Mouse (Mus musculus) spleen, adult 2 months (tissue): ENCODE data around the gene Smyd1. TPM values are rescaled to one million over a fixed set of nuclear protein-coding genes. Genes with fewer than 3 reads are reported as not detected.
"Not testable (repeated sequence)": the region's sequence is repeated elsewhere in the genome, so short reads cannot be mapped to it uniquely, and the experiment has no call there.

Experiments
- DNase-seq, 2 experiments: peaks; one replicate each; pipeline versions ENCODE4 v3.0.0 to v3.0.0-alpha.2; 2012 to 2021; ENCODE audit warnings: low spot score in 2 of 2, low read depth in 1 of 2
- H3K27ac ChIP-seq: fragments of 200-500 bp; 2 replicates; pipeline ENCODE4 v1.5.1; 2012; ENCODE audit warnings: low read length, inconsistent platforms; ENCODE audit not compliant: insufficient read depth
- H3K27me3 ChIP-seq: fragments of 200-500 bp; 2 replicates; pipeline ENCODE4 v1.6.1; 2012; ENCODE audit warnings: mild to moderate bottlenecking, moderate library complexity, low read length, inconsistent platforms; ENCODE audit not compliant: control insufficient read depth, insufficient read depth
- H3K36me3 ChIP-seq: fragments of 200-500 bp; 2 replicates; pipeline ENCODE4 v1.6.1; 2012; ENCODE audit warnings: mild to moderate bottlenecking, low read length, inconsistent platforms; ENCODE audit not compliant: control insufficient read depth, insufficient read depth
- H3K4me1 ChIP-seq: fragments of 200-500 bp; 2 replicates; pipeline ENCODE4 v1.6.1; 2011; ENCODE audit warnings: inconsistent platforms; ENCODE audit not compliant: control insufficient read depth, insufficient read depth, insufficient read length
- H3K4me3 ChIP-seq: fragments of 200-500 bp; 2 replicates; pipeline ENCODE4 v1.5.1; 2011; ENCODE audit warnings: mild to moderate bottlenecking, inconsistent platforms; ENCODE audit not compliant: insufficient read depth, insufficient read length; ENCODE audit errors: extremely low read depth
- CTCF ChIP-seq: fragments of 200-500 bp; IDR thresholded peaks from 2 replicates; pipeline ENCODE4 v1.5.1; 2011; ENCODE audit warnings: mild to moderate bottlenecking, inconsistent platforms; ENCODE audit not compliant: insufficient read depth, insufficient read length, insufficient replicate concordance; ENCODE audit errors: extremely low read depth
- POLR2A ChIP-seq: fragments of 200-500 bp; IDR thresholded peaks from 2 replicates; pipeline ENCODE4 v1.6.1; 2011; ENCODE audit warnings: low read depth, low read length, inconsistent platforms
- WGBS: fragments of 180-500 bp; shearing (Covaris S2); methylation state at CpG from one replicate; pipeline ENCODE4 v1.1.7; 2018; 5-methylcytosine and 5-hydroxymethylcytosine counted together
- polyA plus RNA-seq: library from polyadenylated mRNA; depleted of rRNA; stranded (reverse); fragments of >200 nt; gene quantifications from 2 replicates; pipeline ENCODE4 v1.2.3, GENCODE M21; 2012

Gene Smyd1
- polyA plus RNA-seq, 1 experiment: 0.48 TPM

- no peak for DNase-seq
- WGBS: 69% methylated on average over 4 of the region's 4 CpGs
- Histone ChIP-seq H3K27ac (peak overlapping the region; percentile 51; the same call in 1 of the 2 replicates), H3K4me3 (no peak overlapping the region), H3K27me3 (no peaks in the 10 kb centered on the region), H3K36me3 (no peaks in the 10 kb centered on the region), H3K4me1 (no peaks in the 10 kb centered on the region)
- TF ChIP-seq POLR2A (no peak), CTCF (no peak)
Measured at GRCm38 (mm10) chr6:71339351-71339750, 17.3 kb upstream of the Smyd1 start.

- no peaks in the 10 kb centered on the region for H3K27me3 ChIP-seq
- TF ChIP-seq POLR2A (no peak), CTCF (no peak)
- H3K4me1 ChIP-seq: no peaks in the 10 kb centered on the region
- DNase-seq: no peak
- WGBS: 82% methylated on average over 3 of the region's 3 CpGs
- H3K36me3 ChIP-seq: no peaks in the 10 kb centered on the region
- no peak overlapping the region for H3K4me3 ChIP-seq
- H3K27ac ChIP-seq: peak overlapping the region; percentile 7
Measured at GRCm38 (mm10) chr6:71338941-71339340, 16.9 kb upstream of the Smyd1 start.

GRCm38 (mm10) chr6:71337666-71338065 is 15.6 kb upstream of the Smyd1 start:
- 84% methylated on average over 8 of the region's 8 CpGs for WGBS
- Histone ChIP-seq H3K27ac (no peak overlapping the region), H3K4me1 (no peaks in the 10 kb centered on the region), H3K4me3 (no peak overlapping the region), H3K27me3 (no peaks in the 10 kb centered on the region), H3K36me3 (no peaks in the 10 kb centered on the region)
- DNase-seq: no peak
- TF ChIP-seq CTCF: no peak
- TF ChIP-seq POLR2A: no peak

- TF ChIP-seq POLR2A: no peak
- 75% methylated on average over 11 of the region's 11 CpGs for WGBS
- Histone ChIP-seq H3K4me1 (no peaks in the 10 kb centered on the region), H3K36me3 (no peaks in the 10 kb centered on the region), H3K27me3 (no peaks in the 10 kb centered on the region), H3K4me3 (no peak overlapping the region), H3K27ac (peak overlapping the region; percentile 36; the same call in 1 of the 2 replicates)
- DNase-seq: no peak
Measured at GRCm38 (mm10) chr6:71333578-71334273, 11.7 kb upstream of the Smyd1 start.

- WGBS: 52% methylated on average over 3 of the region's 3 CpGs
- TF ChIP-seq POLR2A (no peak), CTCF (no peak)
- H3K27me3 ChIP-seq: no peaks in the 10 kb centered on the region
- H3K4me3 ChIP-seq: no peak overlapping the region
- H3K4me1 ChIP-seq: no peaks in the 10 kb centered on the region
- peak overlapping the region; percentile 20; the same call in 1 of the 2 replicates for H3K27ac ChIP-seq
- no peak for DNase-seq
- no peaks in the 10 kb centered on the region for H3K36me3 ChIP-seq
Measured at GRCm38 (mm10) chr6:71333031-71333430, 11.0 kb upstream of the Smyd1 start.

- DNase-seq: no peak
- Histone ChIP-seq H3K27ac (peak overlapping the region; percentile 20; the same call in 1 of the 2 replicates), H3K4me1 (no peaks in the 10 kb centered on the region), H3K4me3 (no peak overlapping the region), H3K36me3 (no peaks in the 10 kb centered on the region), H3K27me3 (no peaks in the 10 kb centered on the region)
- no peak for TF ChIP-seq CTCF
- no peak for TF ChIP-seq POLR2A
- WGBS: 78% methylated on average over 11 of the region's 11 CpGs
Measured at GRCm38 (mm10) chr6:71332236-71332965, 10.4 kb upstream of the Smyd1 start.

- H3K27ac ChIP-seq, H3K36me3 ChIP-seq, H3K27me3 ChIP-seq, H3K4me1 ChIP-seq, H3K4me3 ChIP-seq, DNase-seq: not testable (repeated sequence)
- 87% methylated on average over 2 of the region's 4 CpGs for WGBS
Measured at GRCm38 (mm10) chr6:71331491-71331890, 9.5 kb upstream of the Smyd1 start.
